Mouse (Mus musculus) cerebellum, postnatal 14 days (tissue): ENCODE measurements at regions not wholly inside any gene's neighbourhood (a gene's known extent, or its start where the extent isn't known, plus 50 kb on each side); places are given as distances from the start of the nearest gene placed in this dataset.

Experiments used
- DNase-seq, 2 experiments: peaks; one replicate each; pipeline ENCODE4 v3.0.0; 2021; ENCODE audit warnings: mixed read lengths in 2 of 2

- no peak for DNase-seq
Measured at GRCm38 (mm10) chr17:87867611-87868010, 53.2 kb upstream of the Rpl36-ps4 start.

- DNase-seq = no peak
Measured at GRCm38 (mm10) chr17:87866719-87867318, 54.0 kb upstream of the Rpl36-ps4 start.

GRCm38 (mm10) chr17:87866165-87866564, 54.6 kb upstream of the Rpl36-ps4 start:
- DNase-seq = no peak

GRCm38 (mm10) chr17:87865439-87865838, 55.3 kb upstream of the Rpl36-ps4 start:
- DNase-seq = no peak

- DNase-seq = no peak
Measured at GRCm38 (mm10) chr17:87864842-87865241, 55.9 kb upstream of the Rpl36-ps4 start.

- no peak for DNase-seq
Measured at GRCm38 (mm10) chr17:87861587-87861986, 59.2 kb upstream of the Rpl36-ps4 start.

GRCm38 (mm10) chr17:87851456-87851855, 53.7 kb upstream of the Kcnk12 start:
- no peak for DNase-seq

- DNase-seq = peak in 1 of 2 experiments; percentile 44
Measured at GRCm38 (mm10) chr17:87849897-87850296, 52.1 kb upstream of the Kcnk12 start.

- no peak for DNase-seq
Measured at GRCm38 (mm10) chr17:87849421-87849820, 51.6 kb upstream of the Kcnk12 start.

GRCm38 (mm10) chr17:87848964-87849363, 51.2 kb upstream of the Kcnk12 start:
- no peak for DNase-seq
